Mouse (Mus musculus): ENCODE data around the gene Pimreg.

GRCm38 (mm10) chr11:72068026-72068425, 26.2 kb downstream of the Pimreg start:
- TF ChIP-seq CTCF (IDR thresholded peaks at IDR 0.05; ENCODE audit: borderline replicate concordance, insufficient read depth, low read depth, low read length) (no peak), POLR2A (IDR thresholded peaks at IDR 0.05; ENCODE audit: borderline replicate concordance, insufficient read depth, low read length) (no peak)
